Mouse (Mus musculus) testis, postnatal 14 days (tissue): Measurements from ENCODE around the gene Rnasek.
A peak's percentile ranks its signal among the peaks of the same experiment; 100 is the strongest.

Source experiments
- DNase-seq: peaks from one replicate; pipeline ENCODE4 v3.0.0; 2021; ENCODE audit warnings: low spot score

The Rnasek gene

GRCm38 (mm10) chr11:70216103-70216502 is 23.5 kb downstream of the Rnasek start:
- no peak for DNase-seq

- no peak for DNase-seq
Measured at GRCm38 (mm10) chr11:70215301-70215700, 24.3 kb downstream of the Rnasek start.

- DNase-seq, result no peak
Measured at GRCm38 (mm10) chr11:70214856-70215209, 24.8 kb downstream of the Rnasek start.

- no peak for DNase-seq
Measured at GRCm38 (mm10) chr11:70214191-70214855, 25.3 kb downstream of the Rnasek start.

DNA sequence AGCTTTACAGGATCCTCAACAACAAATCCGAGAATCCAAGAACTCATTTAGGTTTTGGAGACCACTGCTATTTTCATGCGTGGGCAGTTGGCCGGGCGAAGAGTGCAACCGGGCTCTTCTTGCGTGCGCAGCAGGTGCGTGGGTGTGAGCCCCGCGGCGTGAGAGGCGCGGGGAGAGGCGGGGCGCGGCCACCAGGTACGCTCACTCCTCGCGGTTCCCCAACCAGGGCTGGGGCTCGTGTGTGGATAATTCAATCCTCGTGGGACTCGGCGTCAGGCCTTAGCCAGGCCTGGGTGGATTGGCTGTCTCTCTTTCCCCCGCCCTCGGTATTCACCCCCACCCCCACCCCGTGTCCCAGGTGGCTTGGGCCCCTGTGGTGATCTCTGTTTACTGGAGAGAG is 25.9 kb downstream of the Rnasek start:
- no peak for DNase-seq

DNA sequence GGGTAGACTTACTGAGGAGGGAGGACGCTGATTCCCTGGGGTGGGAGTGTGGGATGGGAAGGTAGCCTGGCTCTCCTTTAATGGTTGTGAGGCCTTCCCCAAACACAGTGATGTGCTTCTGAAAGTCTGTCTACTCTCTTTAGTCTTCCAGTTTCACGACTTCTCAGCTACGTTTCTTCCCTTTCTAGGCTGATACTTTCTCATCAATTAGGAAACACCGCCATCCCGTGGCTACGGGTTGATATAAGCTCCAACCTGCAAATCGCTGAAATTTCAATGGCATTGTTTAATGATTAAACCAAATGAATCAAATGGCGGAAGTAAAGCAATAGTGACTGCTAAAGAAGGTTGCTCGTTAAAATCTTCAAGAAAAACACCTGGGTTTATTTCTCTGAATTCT is 26.7 kb downstream of the Rnasek start:
- no peak for DNase-seq

- no peak for DNase-seq
Measured at GRCm38 (mm10) chr11:70212423-70212822, 27.2 kb downstream of the Rnasek start, which contains the start of gene Slc16a11. Slc16a11 (plus strand) TSS chr11:70212752.

GRCm38 (mm10) chr11:70211972-70212371 is 27.7 kb downstream of the Rnasek start:
- DNase-seq, result no peak

- no peak for DNase-seq
Measured at GRCm38 (mm10) chr11:70210681-70211080, 29.0 kb downstream of the Rnasek start.

DNA sequence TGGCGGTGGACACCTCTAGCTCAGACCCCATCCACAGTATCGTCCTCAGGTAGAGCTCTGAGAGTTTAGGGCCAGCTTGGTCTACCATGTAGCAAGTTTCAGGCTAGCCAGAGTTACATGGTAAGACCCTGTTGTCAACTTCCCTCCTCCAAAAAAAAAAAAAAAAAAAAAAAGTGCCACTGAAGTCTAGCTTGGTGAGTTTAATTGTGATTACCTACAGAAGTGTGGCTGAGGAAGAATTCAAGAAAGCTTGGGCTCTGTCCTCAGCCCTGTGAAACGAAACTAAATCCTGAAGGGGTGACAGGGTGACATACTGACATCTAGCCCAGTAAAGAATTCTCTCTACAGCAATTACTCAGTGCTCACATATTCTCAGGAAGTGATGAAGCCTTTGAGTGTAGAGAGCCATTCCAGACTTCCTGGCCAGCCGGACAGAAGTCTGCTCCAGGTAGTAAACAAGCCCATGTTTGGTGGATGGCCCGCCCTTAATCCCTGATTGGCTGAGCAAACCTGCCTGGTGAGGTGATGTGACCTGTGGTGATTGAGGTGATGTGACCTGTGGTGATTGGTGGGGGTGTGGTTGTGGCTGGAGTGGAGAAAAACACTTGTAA is 30.8 kb downstream of the Rnasek start:
- no peak for DNase-seq

- no peak for DNase-seq
Measured at GRCm38 (mm10) chr11:70207283-70207682, 32.4 kb downstream of the Rnasek start.

DNA sequence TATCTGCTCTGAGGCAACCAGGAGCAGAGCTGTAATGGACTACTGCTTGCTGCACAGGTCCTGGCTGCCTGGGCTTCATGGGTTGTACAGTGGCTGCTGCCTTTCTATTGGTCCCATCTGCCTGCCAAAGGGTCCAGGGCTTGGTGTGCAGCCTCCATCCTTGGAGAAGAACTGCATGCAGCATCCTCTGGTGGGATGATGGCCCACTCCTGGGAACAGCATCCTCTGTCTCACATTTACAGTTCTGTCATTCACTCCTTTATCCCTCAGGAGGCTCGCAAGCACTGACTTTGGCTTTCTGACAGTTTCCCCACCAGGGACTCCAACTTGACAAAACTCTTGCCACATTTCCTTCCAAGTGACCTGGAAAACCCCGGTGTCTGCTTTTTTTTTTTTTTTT is 32.8 kb downstream of the Rnasek start:
- no peak for DNase-seq

- peak; percentile 67 for DNase-seq
Measured at GRCm38 (mm10) chr11:70201691-70202090, 38.0 kb downstream of the Rnasek start.

DNA sequence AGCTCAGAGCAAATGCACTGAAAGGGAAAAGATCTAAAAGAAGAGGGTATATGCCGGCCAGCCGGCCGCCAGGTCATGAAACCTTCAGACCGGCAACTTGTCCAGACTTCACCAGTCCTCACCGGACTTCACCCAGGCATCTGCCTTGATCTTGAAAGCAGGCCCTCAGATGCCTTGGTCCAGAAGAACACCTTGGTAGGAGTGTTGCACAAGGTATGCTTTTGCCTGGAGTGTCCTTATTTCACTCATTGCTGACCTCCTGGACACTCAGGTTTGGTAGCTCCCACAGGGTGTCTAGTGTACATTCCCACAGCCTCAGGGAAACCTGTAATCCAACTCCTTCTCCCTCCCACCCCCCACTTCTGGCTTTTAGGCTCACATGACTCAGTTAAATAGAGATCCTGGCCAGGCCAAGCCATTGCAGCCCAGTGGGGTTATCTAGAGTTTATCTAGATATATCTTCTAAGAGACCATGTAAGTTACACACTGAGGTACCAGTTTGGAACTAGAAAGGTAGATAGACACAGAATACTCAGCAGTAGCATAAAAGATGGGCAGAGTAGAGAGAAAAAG is 39.5 kb downstream of the Rnasek start:
- no peak for DNase-seq

GRCm38 (mm10) chr11:70199107-70199506 is 40.5 kb downstream of the Rnasek start:
- no peak for DNase-seq

DNA sequence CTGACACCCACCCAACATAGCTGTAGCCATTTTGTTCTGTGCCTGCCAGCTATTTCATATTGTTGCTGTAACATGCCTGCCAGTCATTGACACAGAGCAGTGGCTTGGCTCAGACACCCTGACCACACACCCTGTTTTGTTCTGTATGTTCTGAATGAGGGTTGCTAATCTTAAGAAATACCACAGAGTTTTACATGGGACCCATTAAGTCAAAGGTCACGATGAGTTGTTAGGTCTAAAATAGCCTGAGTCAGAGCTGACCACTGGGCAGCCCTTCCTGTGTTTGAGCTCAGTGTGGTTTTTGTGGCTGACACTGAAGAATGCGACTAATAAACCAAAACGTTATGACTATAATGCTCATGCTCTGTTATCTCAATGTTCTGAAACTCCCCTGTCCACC is 41.3 kb downstream of the Rnasek start:
- DNase-seq, result no peak

GRCm38 (mm10) chr11:70193354-70194285 is 46.0 kb downstream of the Rnasek start:
- DNase-seq, result peak; percentile 77

- DNase-seq, result no peak
Measured at GRCm38 (mm10) chr11:70192157-70192556, 47.5 kb downstream of the Rnasek start.

- no peak for DNase-seq
Measured at GRCm38 (mm10) chr11:70191188-70191587, 48.5 kb downstream of the Rnasek start.

DNA sequence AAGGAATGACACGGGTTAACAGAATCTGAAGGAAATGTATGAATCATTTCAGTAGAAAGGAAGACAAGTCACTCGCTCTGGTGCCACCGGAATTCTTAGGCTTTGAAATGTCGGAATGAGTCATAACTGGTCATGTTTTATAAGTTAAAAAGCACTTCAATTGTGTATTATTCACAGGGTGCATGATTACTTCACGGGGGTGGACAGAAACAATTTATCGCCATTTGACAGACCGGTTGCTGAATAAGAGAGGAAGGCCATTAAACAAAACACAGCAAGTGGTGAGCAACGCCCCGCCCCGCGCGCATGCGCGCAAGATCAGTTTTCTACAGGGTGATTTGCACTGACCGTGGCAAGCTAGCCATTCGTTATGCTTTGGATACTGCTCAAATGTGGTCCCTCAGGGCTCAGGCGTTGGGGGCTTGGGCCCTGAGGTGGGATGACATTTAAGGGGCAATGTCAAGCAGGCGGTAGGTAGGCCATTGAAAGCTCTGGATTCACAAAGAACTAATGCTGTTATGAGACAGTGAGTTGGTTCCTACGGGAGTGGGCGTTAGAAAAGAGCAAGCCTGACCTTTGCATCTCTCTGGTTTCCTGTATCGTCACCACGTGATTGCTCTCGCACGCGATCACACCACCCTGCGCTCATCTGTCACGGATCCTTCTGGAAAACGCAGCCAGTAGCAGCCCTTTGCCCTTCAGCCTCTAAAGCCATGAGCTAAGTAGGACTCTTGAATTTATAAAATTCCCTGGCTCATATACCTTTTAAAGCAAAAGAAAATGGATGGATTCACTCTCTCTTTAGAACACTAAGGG is 50.1 kb downstream of the Rnasek start:
- DNase-seq, result no peak
